Mouse (Mus musculus) MEL (cell line): Measurements from ENCODE around the gene Treh.

ENCODE experiments used
- CHD1 ChIP-seq: IDR thresholded peaks from 2 replicates; pipeline ENCODE4 v1.6.1; 2012; ENCODE audit warnings: low read depth, mild to moderate bottlenecking, inconsistent platforms, low read length, improper control_type of control experiment
- CTCF ChIP-seq, 3 experiments: IDR thresholded peaks in 2 of 3; conservative IDR thresholded peaks in 1 of 3; 2 replicates each; pipeline ENCODE4 v1.5.1; 2011 to 2012; ENCODE audit warnings: low read length in 3 of 3, low read depth in 2 of 3, mild to moderate bottlenecking in 2 of 3, improper control_type of control experiment in 1 of 3, inconsistent platforms in 1 of 3, mixed read lengths in 1 of 3, moderate library complexity in 1 of 3; ENCODE audit not compliant: control insufficient read depth in 1 of 3, insufficient read depth in 1 of 3, poor library complexity in 1 of 3, severe bottlenecking in 1 of 3
- E2F4 ChIP-seq: IDR thresholded peaks from 2 replicates; pipeline ENCODE4 v1.6.1; 2011; ENCODE audit warnings: low read depth, low read length, improper control_type of control experiment, borderline replicate concordance
- MAX ChIP-seq: IDR thresholded peaks from 2 replicates; pipeline ENCODE4 v1.6.1; 2011; ENCODE audit warnings: low read length, improper control_type of control experiment
- POLR2A ChIP-seq, 2 experiments: IDR thresholded peaks; 2 replicates each; pipeline ENCODE4 v1.6.1; 2011 to 2012; ENCODE audit warnings: low read length in 2 of 2, mild to moderate bottlenecking in 2 of 2, control low read depth in 1 of 2, improper control_type of control experiment in 1 of 2, low read depth in 1 of 2, moderate library complexity in 1 of 2; ENCODE audit not compliant: control insufficient read depth in 1 of 2, insufficient read depth in 1 of 2, poor library complexity in 1 of 2
- SMC3 ChIP-seq: IDR thresholded peaks from 2 replicates; pipeline ENCODE4 v1.6.1; 2011; ENCODE audit warnings: low read depth, low read length, improper control_type of control experiment
- ZNF384 ChIP-seq: IDR thresholded peaks from 2 replicates; pipeline ENCODE4 v1.6.1; 2012; ENCODE audit warnings: low read depth, mild to moderate bottlenecking, inconsistent platforms, low read length, improper control_type of control experiment

DNA sequence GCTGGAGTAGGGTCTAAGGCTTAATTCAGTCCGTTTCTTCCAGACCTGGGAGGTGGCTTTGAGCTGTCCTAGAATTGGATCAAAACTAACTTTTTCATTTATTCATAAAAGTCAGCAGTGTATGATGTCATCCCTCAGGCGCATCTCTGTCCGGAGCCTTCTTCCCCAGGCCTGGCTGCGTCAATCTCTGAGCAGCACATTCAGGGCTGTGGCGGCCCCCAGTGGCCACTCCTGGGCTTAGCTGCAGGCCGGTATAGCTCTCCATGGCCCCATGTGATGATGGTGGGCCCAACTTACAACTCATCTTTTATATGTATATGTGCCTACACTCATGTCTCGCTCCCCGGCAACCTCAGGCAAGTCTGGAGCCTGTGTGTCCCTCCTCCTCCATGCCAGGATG lies 21.0 kb upstream of the Treh start:
- TF ChIP-seq POLR2A (IDR thresholded peaks at IDR 0.05; ENCODE audit: control insufficient read depth in 1 of 2, insufficient read depth in 1 of 2, low read depth in 1 of 2, low read length in 2 of 2, poor library complexity in 1 of 2) (no peak), SMC3 (peak; percentile 93), CHD1 (no peak), ZNF384 (no peak), MAX (no peak), E2F4 (no peak), CTCF (IDR thresholded peaks at IDR 0.05 in 2 of 3, conservative IDR thresholded peaks at IDR 0.05 in 1 of 3; ENCODE audit: control insufficient read depth in 1 of 3, insufficient read depth in 1 of 3, low read depth in 2 of 3, low read length in 3 of 3, poor library complexity in 1 of 3, severe bottlenecking in 1 of 3) (peak; percentile 55 to 98 (median 98))
